Mouse (Mus musculus) hindbrain, embryonic 11.5 days (tissue): Measurements from ENCODE around the gene Sgcb. TPM values are rescaled to one million over a fixed set of nuclear protein-coding genes. Genes with fewer than 3 reads are reported as not detected.

Source experiments
- ATAC-seq: fragments of 200-750 bp; cut with Nextera tagmentation; 2 replicates; pipeline ENCODE4 v1.8.0; 2017; ENCODE audit warnings: mild to moderate bottlenecking, moderate TSS enrichment, moderate library complexity; ENCODE audit not compliant: low FRiP score
- DNase-seq: peaks from one replicate; pipeline ENCODE4 v3.0.0-alpha.2; 2015; ENCODE audit warnings: low spot score
- H3K27ac ChIP-seq: fragments of 300-500 bp; sonication (generic); 2 replicates; pipeline ENCODE4 v1.5.1; 2014; ENCODE audit warnings: mild to moderate bottlenecking, low read depth, low read length
- H3K27me3 ChIP-seq: fragments of 300-500 bp; sonication (generic); 2 replicates; pipeline ENCODE4 v1.6.1; 2014; ENCODE audit warnings: mild to moderate bottlenecking, low read length, moderate library complexity, mixed read lengths; ENCODE audit not compliant: control insufficient read depth, insufficient read depth
- H3K36me3 ChIP-seq: fragments of 300-500 bp; sonication (generic); 2 replicates; pipeline ENCODE4 v1.6.1; 2014; ENCODE audit warnings: mild to moderate bottlenecking, low read length, moderate library complexity, mixed read lengths; ENCODE audit not compliant: control insufficient read depth, insufficient read depth
- H3K4me1 ChIP-seq: fragments of 300-500 bp; sonication (generic); replicated peaks from 2 replicates; pipeline ENCODE4 v1.6.1; 2014; ENCODE audit warnings: low read length, mixed read lengths; ENCODE audit not compliant: control insufficient read depth, insufficient read depth
- H3K4me2 ChIP-seq: fragments of 300-500 bp; sonication (generic); replicated peaks from 2 replicates; pipeline ENCODE4 v1.6.1; 2014; ENCODE audit warnings: mild to moderate bottlenecking, low read depth, low read length
- H3K4me3 ChIP-seq: fragments of 300-500 bp; sonication (generic); 2 replicates; pipeline ENCODE4 v1.5.1; 2014; ENCODE audit warnings: low read depth, low read length
- H3K9ac ChIP-seq: fragments of 300-500 bp; sonication (generic); 2 replicates; pipeline ENCODE4 v1.6.1; 2014; ENCODE audit warnings: low read depth, low read length
- H3K9me3 ChIP-seq: fragments of 300-500 bp; sonication (generic); 2 replicates; pipeline ENCODE4 v1.6.1; 2016; ENCODE audit warnings: low read length; ENCODE audit not compliant: control insufficient read depth
- WGBS: fragments of 180-500 bp; shearing (Covaris S2); extraction: QIAGEN DNeasy Blood & Tissue Kit; methylation state at CpG from one replicate; pipeline ENCODE4 v1.1.7; 2014; 5-methylcytosine and 5-hydroxymethylcytosine counted together
- polyA plus RNA-seq: library from polyadenylated mRNA; unstranded; fragments of >200 nt; fragmentation: Nextera tagmentation; extraction: Ambion mirVana; gene quantifications from 2 replicates; pipeline ENCODE4 v1.2.1, GENCODE M21; 2014

Gene Sgcb
- polyA plus RNA-seq, 1 experiment from 2014 or later = 26.3 TPM

DNA sequence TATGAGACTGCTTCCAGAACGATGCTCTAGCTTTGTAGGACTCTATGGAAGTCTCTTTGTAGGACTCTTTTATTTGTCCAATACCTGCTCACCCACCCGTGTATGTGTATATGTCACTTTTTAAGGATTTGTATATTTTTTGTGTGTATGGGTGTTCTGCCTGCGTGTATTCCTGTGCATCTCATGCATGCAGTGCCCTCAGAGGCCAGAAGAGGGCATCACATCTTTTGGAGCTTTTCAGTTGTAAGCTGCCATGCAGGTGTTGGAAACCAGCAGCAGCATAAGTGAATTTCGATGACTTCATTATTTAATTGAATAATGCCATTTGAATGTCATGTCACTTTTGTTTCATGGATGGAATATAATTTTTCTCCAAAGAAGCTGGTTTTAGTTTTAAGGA is 5.5 kb downstream of the Sgcb start:
- no peaks in the 10 kb centered on the region for H3K27me3 ChIP-seq
- no peaks in the 10 kb centered on the region for H3K4me1 ChIP-seq
- 84% methylated on average over 4 of the region's 4 CpGs for WGBS
- H3K27ac ChIP-seq = no peak overlapping the region
- DNase-seq (peak; percentile 64), ATAC-seq (no peak)
- no peaks in the 10 kb centered on the region for H3K36me3 ChIP-seq
- no peak overlapping the region for H3K4me2 ChIP-seq
- H3K9me3 ChIP-seq = no peaks in the 10 kb centered on the region
- H3K4me3 ChIP-seq = no peak overlapping the region
- no peak overlapping the region for H3K9ac ChIP-seq

DNA sequence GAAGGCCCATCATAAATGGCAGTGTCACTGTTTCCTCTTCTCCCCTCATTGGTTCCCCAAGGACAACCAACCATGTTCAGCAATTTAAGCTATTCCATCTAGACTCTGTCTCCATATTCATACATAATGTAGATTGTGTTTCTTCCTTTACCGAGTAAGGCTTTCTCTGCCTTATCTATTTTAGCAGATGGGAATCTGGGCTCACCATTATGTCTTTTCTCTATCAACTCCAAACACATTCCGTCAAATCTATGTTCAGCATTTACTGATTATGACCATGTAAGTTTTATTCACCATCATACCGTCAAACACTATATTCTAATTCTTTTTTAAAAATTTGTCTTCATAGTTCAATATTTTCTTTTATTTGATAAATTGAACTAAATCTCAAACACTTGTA is 6.5 kb downstream of the Sgcb start:
- Histone ChIP-seq H3K4me2 (no peak overlapping the region), H3K27ac (no peak overlapping the region), H3K4me3 (no peak overlapping the region), H3K36me3 (no peaks in the 10 kb centered on the region), H3K9me3 (no peaks in the 10 kb centered on the region), H3K9ac (no peak overlapping the region), H3K4me1 (no peaks in the 10 kb centered on the region), H3K27me3 (no peaks in the 10 kb centered on the region)
- WGBS = 91% methylated on average over 3 of the region's 3 CpGs
- ATAC-seq (no peak), DNase-seq (no peak)

DNA sequence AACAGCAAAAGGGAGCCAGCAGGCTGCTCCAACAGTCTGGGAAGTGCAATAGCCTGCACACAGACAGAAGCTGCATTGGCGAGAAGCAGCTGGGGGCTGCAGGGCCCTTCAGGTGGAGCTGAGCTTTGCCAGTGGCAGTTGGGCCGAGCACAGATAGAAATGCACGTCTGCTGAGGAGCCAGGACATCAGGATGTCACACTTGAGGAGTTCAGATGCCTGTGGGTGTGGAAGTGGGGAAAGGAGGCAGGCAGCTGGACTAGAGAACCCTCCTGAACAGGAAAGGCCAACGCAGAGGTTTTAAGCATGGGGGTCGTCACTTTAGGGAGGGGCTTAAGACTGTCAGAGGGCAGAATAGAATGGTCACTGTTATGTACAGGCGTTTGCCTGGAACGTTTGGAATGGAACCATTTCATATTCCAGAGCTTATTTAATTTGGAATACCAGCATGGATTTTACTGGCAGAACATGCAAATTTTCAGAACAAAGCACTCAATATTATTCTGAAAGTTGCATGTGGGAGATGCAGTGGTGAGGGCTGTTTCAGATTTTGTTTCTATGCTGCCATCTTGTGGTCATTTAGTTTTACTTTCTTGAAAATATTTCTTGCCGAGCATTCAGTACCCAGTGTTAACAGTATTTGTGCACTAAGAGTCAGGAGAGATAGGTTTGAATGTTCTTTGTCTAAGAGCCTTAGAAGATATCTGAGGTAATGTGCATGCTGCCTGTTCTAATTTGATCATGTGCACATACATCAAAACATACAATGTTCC is 10.1 kb downstream of the Sgcb start:
- Histone ChIP-seq H3K27ac (no peak overlapping the region), H3K4me2 (no peak overlapping the region), H3K27me3 (no peaks in the 10 kb centered on the region), H3K9me3 (no peaks in the 10 kb centered on the region), H3K4me3 (no peak overlapping the region), H3K36me3 (no peaks in the 10 kb centered on the region), H3K9ac (no peak overlapping the region), H3K4me1 (no peaks in the 10 kb centered on the region)
- WGBS = 45% methylated on average over 8 of the region's 8 CpGs
- DNase-seq = peak; percentile 72
- peak; percentile 27; the same call in 1 of the 2 replicates for ATAC-seq

DNA sequence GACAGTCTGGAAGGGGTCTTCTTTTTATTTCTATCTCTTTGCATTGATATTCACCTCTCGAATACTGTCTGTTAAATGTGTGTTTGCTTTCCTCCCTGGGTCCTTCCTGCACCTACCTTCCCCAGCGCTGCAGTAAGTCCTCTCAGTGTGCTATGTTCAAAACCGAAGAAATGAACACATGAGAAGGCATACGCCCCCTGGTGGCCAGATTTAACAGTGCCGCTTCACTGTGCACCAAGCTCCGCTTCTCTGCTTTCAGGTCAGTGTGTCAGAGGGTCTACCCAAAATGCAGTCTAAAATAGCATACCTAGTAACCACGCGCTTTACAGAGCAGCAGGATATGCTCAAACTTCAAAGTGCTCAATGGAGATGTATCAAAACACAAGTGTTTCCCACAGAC is 14.4 kb downstream of the Sgcb start:
- ATAC-seq = no peak
- 60% methylated on average over 8 of the region's 8 CpGs for WGBS
- no peak overlapping the region for H3K9ac ChIP-seq
- no peaks in the 10 kb centered on the region for H3K27me3 ChIP-seq
- no peaks in the 10 kb centered on the region for H3K36me3 ChIP-seq
- H3K4me1 ChIP-seq = no peaks in the 10 kb centered on the region
- H3K4me2 ChIP-seq = no peak overlapping the region
- H3K9me3 ChIP-seq = no peaks in the 10 kb centered on the region
- no peak overlapping the region for H3K4me3 ChIP-seq
- peak; percentile 87 for DNase-seq
- H3K27ac ChIP-seq = no peak overlapping the region

DNA sequence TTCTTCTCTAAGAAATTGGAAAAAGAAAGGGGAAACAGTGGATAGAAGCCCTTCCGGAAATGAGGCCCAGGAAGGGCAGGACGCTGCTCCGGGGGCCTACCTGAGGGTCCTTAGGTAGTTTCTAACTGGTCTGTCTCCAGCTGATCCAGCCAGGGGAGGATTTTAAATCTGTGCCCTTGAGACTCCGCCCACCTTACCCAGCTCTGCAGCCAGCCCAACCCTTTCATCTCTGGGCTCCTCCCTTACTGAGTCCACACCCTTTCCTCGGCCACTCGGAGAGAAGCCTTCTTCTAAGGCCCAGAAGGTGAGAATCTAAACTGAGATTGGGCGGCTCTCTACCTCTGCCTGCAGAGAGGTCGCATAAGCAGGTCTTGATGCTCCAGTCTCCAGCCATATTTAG is 15.3 kb downstream of the Sgcb start, which contains the start of gene Lrrc66:
Lrrc66 (minus strand) TSS at position 236 of the 400 bp plus-strand sequence.
- DNase-seq (no peak), ATAC-seq (no peak)
- H3K4me3 ChIP-seq = no peak within 1 kb of the TSS
- H3K36me3 ChIP-seq = no peaks in the 10 kb centered on the region
- 76% methylated on average over 8 of the region's 8 CpGs for WGBS
- no peaks in the 10 kb centered on the region for H3K27me3 ChIP-seq
- no peaks in the 10 kb centered on the region for H3K4me1 ChIP-seq
- no peak within 1 kb of the TSS for H3K4me2 ChIP-seq
- no peak within 1 kb of the TSS for H3K27ac ChIP-seq
- H3K9me3 ChIP-seq = no peaks in the 10 kb centered on the region
- no peak within 1 kb of the TSS for H3K9ac ChIP-seq

DNA sequence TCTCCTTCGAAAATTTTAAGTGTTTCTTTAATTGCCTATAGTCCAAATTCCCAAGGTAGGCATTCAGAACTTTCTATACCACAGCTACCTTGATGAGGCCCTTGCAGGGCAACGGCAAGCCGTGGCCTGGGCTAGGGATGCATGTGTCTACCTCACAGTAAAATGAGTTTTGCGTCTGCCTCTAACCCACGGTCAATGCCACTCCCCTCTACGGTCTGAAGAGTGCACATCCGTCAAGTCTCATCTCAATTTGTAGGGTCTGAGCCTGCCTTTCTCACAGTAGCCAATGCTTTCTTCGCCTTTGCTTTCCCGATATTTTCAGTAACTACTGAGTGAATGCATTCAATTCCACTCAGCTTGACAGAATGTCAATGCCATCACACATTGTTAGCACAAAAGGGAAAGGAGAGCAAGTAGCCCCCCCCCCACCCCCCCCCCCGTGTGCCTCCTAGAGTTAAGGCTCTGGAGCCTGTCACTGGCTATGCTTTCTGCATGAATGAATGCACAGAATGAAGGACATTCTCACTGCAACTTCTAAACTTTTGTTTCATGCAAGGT is 16.5 kb downstream of the Sgcb start:
- ATAC-seq (peak; percentile 53; the same call in 1 of the 2 replicates), DNase-seq (no peak)
- Histone ChIP-seq H3K4me2 (no peak overlapping the region), H3K9me3 (no peaks in the 10 kb centered on the region), H3K9ac (no peak overlapping the region), H3K36me3 (no peaks in the 10 kb centered on the region), H3K4me3 (no peak overlapping the region), H3K27me3 (no peaks in the 10 kb centered on the region), H3K27ac (no peak overlapping the region), H3K4me1 (no peaks in the 10 kb centered on the region)
- whole genome bisulfite sequencing = 40% methylated on average over 10 of the region's 10 CpGs

DNA sequence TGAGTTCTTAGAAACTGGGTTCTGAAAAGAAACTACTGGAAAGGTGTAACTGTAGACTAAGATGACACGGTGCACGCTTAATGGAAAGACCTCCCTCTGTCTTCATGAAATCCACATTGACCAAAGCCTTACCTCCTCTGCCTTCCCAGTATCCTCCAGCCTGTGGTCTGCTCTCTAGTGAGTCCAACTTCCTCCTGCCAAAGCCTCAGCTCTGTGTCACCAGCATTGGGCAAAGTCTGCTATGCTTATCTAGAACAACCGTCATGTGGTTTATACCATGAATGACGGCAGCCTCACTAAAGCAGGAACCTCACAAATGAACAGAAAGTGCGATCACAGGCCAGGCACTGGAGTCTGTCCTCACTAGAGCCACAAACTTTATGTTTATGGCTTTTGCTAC is 17.4 kb downstream of the Sgcb start:
- H3K4me2 ChIP-seq = no peak overlapping the region
- WGBS = 90% methylated on average over 5 of the region's 5 CpGs
- no peaks in the 10 kb centered on the region for H3K27me3 ChIP-seq
- no peaks in the 10 kb centered on the region for H3K36me3 ChIP-seq
- H3K9me3 ChIP-seq = no peaks in the 10 kb centered on the region
- ATAC-seq = no peak
- H3K27ac ChIP-seq = no peak overlapping the region
- DNase-seq = no peak
- H3K9ac ChIP-seq = no peak overlapping the region
- no peaks in the 10 kb centered on the region for H3K4me1 ChIP-seq
- H3K4me3 ChIP-seq = no peak overlapping the region

DNA sequence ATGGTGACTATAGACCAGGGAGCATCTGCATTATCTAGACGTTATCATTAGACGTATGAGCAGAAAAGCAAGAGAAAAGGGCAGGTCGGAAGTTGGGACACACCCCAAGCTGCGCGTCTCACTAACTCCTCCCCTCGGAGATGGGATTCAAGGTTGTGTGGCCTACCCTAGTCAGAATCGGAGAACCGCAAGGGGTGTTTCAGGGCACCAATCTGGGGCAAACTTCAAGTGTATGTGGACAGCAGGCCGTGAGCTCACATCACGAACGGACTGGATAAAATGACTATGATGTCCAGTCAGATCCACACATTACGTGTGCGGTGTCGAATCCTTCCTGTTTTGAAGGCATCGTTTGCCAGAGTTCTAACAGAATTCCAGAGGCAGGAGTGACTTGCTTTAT is 19.6 kb downstream of the Sgcb start:
- WGBS = 69% methylated on average over 15 of the region's 15 CpGs

GRCm38 (mm10) chr5:73627559-73627958 is 20.0 kb downstream of the Sgcb start:
- Histone ChIP-seq H3K27me3 (no peaks in the 10 kb centered on the region), H3K9ac (no peak overlapping the region), H3K4me3 (no peak overlapping the region), H3K4me1 (no peaks in the 10 kb centered on the region), H3K4me2 (no peak overlapping the region), H3K36me3 (no peaks in the 10 kb centered on the region), H3K27ac (no peak overlapping the region), H3K9me3 (no peaks in the 10 kb centered on the region)
- no peak for ATAC-seq
- DNase-seq = no peak
- 58% methylated on average over 4 of the region's 4 CpGs for WGBS

More for the DNA sequence above, 19.6 kb downstream of the Sgcb start:
- Histone ChIP-seq H3K4me2 (no peak overlapping the region), H3K27ac (no peak overlapping the region), H3K9me3 (no peaks in the 10 kb centered on the region), H3K27me3 (no peaks in the 10 kb centered on the region), H3K4me1 (no peaks in the 10 kb centered on the region), H3K4me3 (no peak overlapping the region), H3K9ac (no peak overlapping the region), H3K36me3 (no peaks in the 10 kb centered on the region)
- ATAC-seq = no peak
- DNase-seq = no peak
